Mouse (Mus musculus) ES-Bruce4 (cell line): ENCODE measurements around the gene Btbd7. TPM values are rescaled to one million over a fixed set of nuclear protein-coding genes. Genes with fewer than 3 reads are reported as not detected.

Experiments
- H3K27ac ChIP-seq: 2 replicates; pipeline ENCODE4 v1.5.1; 2012; ENCODE audit warnings: low read length, inconsistent platforms; ENCODE audit not compliant: insufficient read depth
- H3K27me3 ChIP-seq: 2 replicates; pipeline ENCODE4 v1.6.1; 2012; ENCODE audit warnings: mild to moderate bottlenecking, low read length, inconsistent platforms; ENCODE audit not compliant: control insufficient read depth, poor library complexity, insufficient read depth, severe bottlenecking
- H3K36me3 ChIP-seq: 2 replicates; pipeline ENCODE4 v1.6.1; 2012; ENCODE audit warnings: inconsistent platforms, mild to moderate bottlenecking, low read length, moderate library complexity; ENCODE audit not compliant: control insufficient read depth, poor library complexity, insufficient read depth, severe bottlenecking
- H3K4me1 ChIP-seq: one replicate; pipeline ENCODE4 v1.8.1; 2011; ENCODE audit warnings: low read length; ENCODE audit not compliant: control insufficient read depth, insufficient read depth
- H3K4me3 ChIP-seq: 2 replicates; pipeline ENCODE4 v1.5.1; 2011; ENCODE audit warnings: low read depth, mild to moderate bottlenecking, low read length
- H3K9ac ChIP-seq: 2 replicates; pipeline ENCODE4 v1.6.1; 2012; ENCODE audit warnings: low read depth, mild to moderate bottlenecking, inconsistent platforms; ENCODE audit not compliant: poor library complexity, severe bottlenecking
- H3K9me3 ChIP-seq: replicated peaks from 2 replicates; pipeline ENCODE4 v1.6.1; 2012; ENCODE audit warnings: mild to moderate bottlenecking, low read length, inconsistent platforms; ENCODE audit not compliant: control insufficient read depth, poor library complexity, insufficient read depth, severe bottlenecking
- CTCF ChIP-seq: IDR thresholded peaks from one replicate; pipeline ENCODE4 v1.8.1; 2011; ENCODE audit warnings: low read depth, low read length
- EP300 ChIP-seq: IDR thresholded peaks from 2 replicates; pipeline ENCODE4 v1.6.1; 2011; ENCODE audit warnings: low read depth, low read length; ENCODE audit not compliant: insufficient read depth
- POLR2A ChIP-seq: IDR thresholded peaks from one replicate; pipeline ENCODE4 v1.8.1; 2011; ENCODE audit warnings: low read length; ENCODE audit not compliant: insufficient read depth
- polyA plus RNA-seq: library from polyadenylated mRNA; stranded (reverse); fragments of >200 nt; gene quantifications from 2 replicates; pipeline ENCODE4 v1.2.4, GENCODE M21; 2011; ENCODE audit warnings: low read depth; ENCODE audit not compliant: missing spikeins, insufficient read depth, insufficient read length

Btbd7 gene
- polyA plus RNA-seq, 1 experiment = 35.5 TPM

- no peaks in the 10 kb centered on the region for H3K36me3 ChIP-seq
- no peak overlapping the region for H3K27ac ChIP-seq
- no peaks in the 10 kb centered on the region for H3K9me3 ChIP-seq
- no peaks in the 10 kb centered on the region for H3K27me3 ChIP-seq
- no peak overlapping the region for H3K4me3 ChIP-seq
- no peak for TF ChIP-seq CTCF
- TF ChIP-seq POLR2A = no peak
- no peak for TF ChIP-seq EP300
- no peaks in the 10 kb centered on the region for H3K4me1 ChIP-seq
- H3K9ac ChIP-seq = no peak overlapping the region
Measured at GRCm38 (mm10) chr12:102799528-102799927, 78.7 kb downstream of the Btbd7 start.

- Histone ChIP-seq H3K9ac (no peak overlapping the region), H3K27ac (no peak overlapping the region), H3K4me3 (no peak overlapping the region), H3K9me3 (no peaks in the 10 kb centered on the region), H3K4me1 (no peaks in the 10 kb centered on the region), H3K36me3 (peaks cover 7% of the 10 kb centered on the region), H3K27me3 (no peaks in the 10 kb centered on the region)
- TF ChIP-seq POLR2A = no peak
Measured at GRCm38 (mm10) chr12:102787927-102788326, 90.3 kb downstream of the Btbd7 start.

GRCm38 (mm10) chr12:102785593-102785985, 92.7 kb downstream of the Btbd7 start:
- Histone ChIP-seq H3K27ac (no peak overlapping the region), H3K4me3 (no peak overlapping the region), H3K27me3 (no peaks in the 10 kb centered on the region), H3K9ac (no peak overlapping the region), H3K36me3 (peaks cover 7% of the 10 kb centered on the region), H3K9me3 (no peaks in the 10 kb centered on the region), H3K4me1 (no peaks in the 10 kb centered on the region)
- TF ChIP-seq CTCF = no peak
- TF ChIP-seq POLR2A = no peak
- TF ChIP-seq EP300 = no peak

- Histone ChIP-seq H3K9me3 (no peaks in the 10 kb centered on the region), H3K36me3 (peaks cover 2% of the 10 kb centered on the region), H3K4me3 (no peak overlapping the region), H3K27ac (no peak overlapping the region), H3K9ac (no peak overlapping the region), H3K4me1 (no peaks in the 10 kb centered on the region), H3K27me3 (no peaks in the 10 kb centered on the region)
- TF ChIP-seq CTCF = no peak
- no peak for TF ChIP-seq POLR2A
- no peak for TF ChIP-seq EP300
Measured at GRCm38 (mm10) chr12:102784899-102785592, 93.2 kb downstream of the Btbd7 start.

GRCm38 (mm10) chr12:102782841-102783240, 95.4 kb downstream of the Btbd7 start:
- no peaks in the 10 kb centered on the region; the same call in 1 of the 2 replicates for H3K36me3 ChIP-seq
- H3K27ac ChIP-seq = no peak overlapping the region
- H3K9me3 ChIP-seq = no peaks in the 10 kb centered on the region
- no peaks in the 10 kb centered on the region for H3K4me1 ChIP-seq
- no peak overlapping the region for H3K4me3 ChIP-seq
- H3K9ac ChIP-seq = no peak overlapping the region
- TF ChIP-seq EP300 (no peak), CTCF (no peak), POLR2A (no peak)
- no peaks in the 10 kb centered on the region for H3K27me3 ChIP-seq

- Histone ChIP-seq H3K27ac (0 out of 2 replicates have a peak overlapping the region, but pooled peaks have one; percentile 3), H3K9me3 (no peaks in the 10 kb centered on the region), H3K4me1 (no peaks in the 10 kb centered on the region), H3K9ac (no peak overlapping the region), H3K4me3 (no peak overlapping the region), H3K27me3 (no peaks in the 10 kb centered on the region), H3K36me3 (peaks cover 27% of the 10 kb centered on the region)
- no peak for TF ChIP-seq POLR2A
- TF ChIP-seq CTCF = peak; percentile 9
Measured at GRCm38 (mm10) chr12:102779452-102779851, 98.8 kb downstream of the Btbd7 start.
